Mouse (Mus musculus) heart, embryonic 15.5 days (tissue): ENCODE results near the gene Hectd2. TPM values are rescaled to one million over a fixed set of nuclear protein-coding genes. Genes with fewer than 3 reads are reported as not detected.

Experiments used
- ATAC-seq: fragments of 200-750 bp; cut with Nextera tagmentation; replicated peaks from 2 replicates; pipeline ENCODE4 v1.8.0; 2017; ENCODE audit warnings: low read depth, moderate TSS enrichment; ENCODE audit not compliant: insufficient number of reproducible peaks, insufficient read depth, low FRiP score
- H3K27ac ChIP-seq: fragments of 300-500 bp; sonication (generic); 2 replicates; pipeline ENCODE4 v1.5.1; 2015; ENCODE audit warnings: mild to moderate bottlenecking, inconsistent platforms
- H3K27me3 ChIP-seq: fragments of 300-500 bp; sonication (generic); 2 replicates; pipeline ENCODE4 v1.6.1; 2015; ENCODE audit warnings: inconsistent platforms
- H3K36me3 ChIP-seq: fragments of 300-500 bp; sonication (generic); 2 replicates; pipeline ENCODE4 v1.6.1; 2015; ENCODE audit warnings: mild to moderate bottlenecking, inconsistent platforms
- H3K4me1 ChIP-seq: fragments of 300-500 bp; sonication (generic); replicated peaks from 2 replicates; pipeline ENCODE4 v1.6.1; 2015; ENCODE audit warnings: inconsistent platforms
- H3K4me2 ChIP-seq: fragments of 300-500 bp; sonication (generic); 2 replicates; pipeline ENCODE4 v1.6.1; 2015; ENCODE audit warnings: inconsistent platforms, mild to moderate bottlenecking, moderate library complexity
- H3K4me3 ChIP-seq: fragments of 300-500 bp; sonication (generic); 2 replicates; pipeline ENCODE4 v1.5.1; 2015; ENCODE audit warnings: mild to moderate bottlenecking, inconsistent platforms
- H3K9ac ChIP-seq: fragments of 300-500 bp; sonication (generic); 2 replicates; pipeline ENCODE4 v1.6.1; 2015; ENCODE audit warnings: mild to moderate bottlenecking, inconsistent platforms
- H3K9me3 ChIP-seq: fragments of 300-500 bp; sonication (generic); replicated peaks from 2 replicates; pipeline ENCODE4 v1.6.1; 2016; ENCODE audit warnings: inconsistent platforms
- WGBS: fragments of 180-500 bp; shearing (Covaris S2); methylation state at CpG from one replicate; pipeline ENCODE4 v1.1.7; 2015; ENCODE audit warnings: mixed read lengths; 5-methylcytosine and 5-hydroxymethylcytosine counted together
- polyA plus RNA-seq: library from polyadenylated mRNA; unstranded; fragments of >200 nt; fragmentation: Nextera tagmentation; extraction: Ambion mirVana; gene quantifications from 2 replicates; pipeline ENCODE4 v1.2.1, GENCODE M21; 2015

The Hectd2 gene
- polyA plus RNA-seq, 1 experiment from 2014 or later, result 5.2 TPM

DNA sequence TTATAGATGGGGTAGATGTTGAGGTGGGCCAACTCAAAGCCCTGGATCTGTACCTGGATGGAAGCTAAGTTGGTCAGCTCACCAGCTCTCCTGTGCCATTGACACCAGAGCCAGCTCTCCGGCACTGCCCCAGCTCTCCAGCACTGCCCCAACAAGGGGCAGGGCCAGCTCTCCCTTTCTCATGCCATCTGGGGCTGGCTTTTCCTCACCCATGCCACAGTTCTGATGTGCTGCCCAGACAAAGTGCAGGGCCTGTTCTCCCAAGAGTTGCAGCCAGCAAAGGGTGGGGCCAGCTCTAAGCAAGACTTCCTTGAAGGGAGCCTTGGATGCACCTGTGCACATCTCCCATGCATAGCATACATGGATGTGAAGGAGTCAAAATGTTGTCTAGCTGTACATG is 71.5 kb downstream of the Hectd2 start:
- Histone ChIP-seq H3K4me1 (no peaks in the 10 kb centered on the region), H3K36me3 (no peaks in the 10 kb centered on the region), H3K4me2 (no peak overlapping the region), H3K27ac (no peak overlapping the region), H3K27me3 (no peaks in the 10 kb centered on the region), H3K9ac (no peak overlapping the region), H3K9me3 (no peaks in the 10 kb centered on the region), H3K4me3 (no peak overlapping the region)
- 85% methylated on average over 1 of the region's 1 CpGs for WGBS
- no peak for ATAC-seq

DNA sequence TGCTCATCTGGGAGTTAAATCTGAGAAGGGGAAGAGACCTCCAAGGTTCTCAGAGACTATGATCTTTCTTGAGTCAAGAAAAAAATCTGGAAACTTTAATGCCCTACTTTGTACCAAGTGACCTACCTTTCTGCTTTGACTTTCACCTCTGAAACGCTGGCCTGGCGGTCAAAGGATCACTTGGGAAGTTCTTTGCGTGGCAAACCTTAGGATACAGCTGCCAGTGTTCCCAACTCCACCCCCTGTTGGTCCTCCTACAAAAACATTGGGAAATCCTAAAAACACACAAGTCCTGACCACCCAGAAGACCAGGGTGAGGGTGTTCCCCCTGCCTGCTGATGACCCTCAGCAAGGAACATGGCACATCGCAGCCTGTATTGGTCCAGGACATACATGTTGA is 72.4 kb downstream of the Hectd2 start:
- H3K4me3 ChIP-seq, result no peak overlapping the region
- no peaks in the 10 kb centered on the region for H3K9me3 ChIP-seq
- H3K27ac ChIP-seq, result no peak overlapping the region
- H3K4me1 ChIP-seq, result no peaks in the 10 kb centered on the region
- H3K9ac ChIP-seq, result no peak overlapping the region
- H3K27me3 ChIP-seq, result no peaks in the 10 kb centered on the region
- WGBS, result 92% methylated on average over 4 of the region's 4 CpGs
- no peak overlapping the region for H3K4me2 ChIP-seq
- ATAC-seq, result no peak
- no peaks in the 10 kb centered on the region for H3K36me3 ChIP-seq

GRCm38 (mm10) chr19:36629394-36629910 is 75.0 kb downstream of the Hectd2 start:
- Histone ChIP-seq H3K4me3 (no peak overlapping the region), H3K4me1 (no peaks in the 10 kb centered on the region), H3K9me3 (no peaks in the 10 kb centered on the region), H3K36me3 (no peaks in the 10 kb centered on the region), H3K9ac (no peak overlapping the region), H3K4me2 (no peak overlapping the region), H3K27me3 (no peaks in the 10 kb centered on the region), H3K27ac (no peak overlapping the region)
- no peak for ATAC-seq
- 85% methylated on average over 9 of the region's 9 CpGs for WGBS

DNA sequence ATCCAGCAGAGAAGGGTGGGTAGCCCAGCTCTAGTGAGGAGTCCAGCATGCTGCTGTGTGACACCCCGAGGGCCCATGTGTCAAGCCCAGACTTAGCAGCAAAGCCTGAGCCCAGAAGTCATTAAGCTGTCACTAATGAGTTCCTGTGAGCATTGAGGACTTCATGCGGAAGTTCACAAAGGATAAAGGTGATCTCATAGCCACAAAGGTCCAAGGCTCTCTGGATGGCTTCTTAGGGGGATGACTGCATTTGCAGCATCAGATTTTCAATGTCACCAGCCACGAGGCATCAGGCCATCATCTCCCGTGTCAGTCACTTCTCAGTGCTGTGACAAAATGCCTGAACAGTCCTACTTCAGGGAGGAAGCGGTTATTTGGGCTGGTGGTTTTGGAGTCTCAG is 75.9 kb downstream of the Hectd2 start:
- Histone ChIP-seq H3K9ac (no peak overlapping the region), H3K4me2 (no peak overlapping the region), H3K4me1 (no peaks in the 10 kb centered on the region), H3K36me3 (no peaks in the 10 kb centered on the region), H3K9me3 (no peaks in the 10 kb centered on the region), H3K4me3 (no peak overlapping the region), H3K27ac (no peak overlapping the region), H3K27me3 (no peaks in the 10 kb centered on the region)
- WGBS, result 91% methylated on average over 5 of the region's 5 CpGs
- ATAC-seq, result no peak

GRCm38 (mm10) chr19:36634771-36635170 is 80.3 kb downstream of the Hectd2 start:
- Histone ChIP-seq H3K4me2 (no peak overlapping the region), H3K4me3 (no peak overlapping the region), H3K27me3 (no peaks in the 10 kb centered on the region), H3K9ac (no peak overlapping the region), H3K9me3 (no peaks in the 10 kb centered on the region), H3K36me3 (no peaks in the 10 kb centered on the region), H3K27ac (no peak overlapping the region), H3K4me1 (no peaks in the 10 kb centered on the region; the same call in 1 of the 2 replicates)
- ATAC-seq, result no peak
- WGBS, result 86% methylated on average over 7 of the region's 7 CpGs

DNA sequence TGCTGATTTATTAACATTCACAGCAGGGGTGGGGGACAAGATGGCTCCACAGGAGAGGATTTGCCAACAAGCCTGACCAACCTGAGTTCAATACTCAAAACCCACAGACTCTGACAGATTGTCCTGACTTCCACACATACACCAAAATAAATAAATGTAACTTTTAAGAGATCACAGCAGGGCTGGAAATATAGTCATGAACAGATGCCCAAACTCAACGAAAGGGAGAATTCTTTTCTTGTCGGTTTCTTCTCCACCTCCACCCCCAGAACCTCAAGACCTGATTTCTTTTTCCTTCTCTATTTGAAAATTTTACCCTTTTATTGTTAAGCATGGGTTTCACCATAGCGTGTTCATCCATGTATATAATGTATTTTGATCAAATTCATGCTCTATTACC is 82.8 kb downstream of the Hectd2 start:
- WGBS, result 91% methylated on average over 3 of the region's 3 CpGs
- Histone ChIP-seq H3K4me3 (no peak overlapping the region), H3K36me3 (no peaks in the 10 kb centered on the region), H3K9me3 (no peaks in the 10 kb centered on the region), H3K4me2 (no peak overlapping the region), H3K9ac (no peak overlapping the region), H3K27me3 (no peaks in the 10 kb centered on the region), H3K27ac (no peak overlapping the region), H3K4me1 (peaks cover 10% of the 10 kb centered on the region)
- no peak for ATAC-seq

DNA sequence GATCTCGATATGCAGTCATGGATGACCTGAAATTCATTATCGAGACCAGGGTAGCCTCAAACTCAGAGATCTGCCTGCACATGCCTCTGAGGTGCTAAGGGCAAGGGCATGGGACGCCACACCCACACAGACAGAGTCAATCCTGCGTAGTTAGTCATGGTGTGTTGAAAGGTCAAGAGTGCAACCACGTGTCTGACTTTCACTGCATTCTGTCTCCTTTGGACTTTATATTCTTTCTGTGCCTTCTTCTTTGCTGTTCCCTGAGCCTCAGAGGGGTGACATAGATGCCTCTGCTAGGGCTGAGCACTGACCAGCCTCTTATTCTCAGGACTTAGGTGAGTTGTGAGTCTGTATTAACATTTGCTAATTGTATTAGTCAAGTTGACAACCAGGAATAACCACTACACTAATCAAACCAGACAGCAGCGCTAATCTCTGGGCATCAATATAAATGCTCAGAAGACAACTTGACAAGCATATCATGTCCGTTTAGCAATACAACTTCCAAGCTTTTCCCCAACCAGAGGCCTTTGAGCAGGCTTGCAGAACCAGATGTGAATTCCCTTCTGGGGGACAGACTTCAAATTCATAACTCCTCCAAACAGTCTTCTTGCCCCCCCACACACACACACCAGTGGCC is 83.6 kb downstream of the Hectd2 start:
- no peak for ATAC-seq
- H3K27me3 ChIP-seq, result no peaks in the 10 kb centered on the region
- no peak overlapping the region for H3K4me3 ChIP-seq
- peaks cover 8% of the 10 kb centered on the region for H3K36me3 ChIP-seq
- H3K4me2 ChIP-seq, result no peak overlapping the region
- no peak overlapping the region for H3K27ac ChIP-seq
- no peak overlapping the region for H3K9ac ChIP-seq
- 78% methylated on average over 7 of the region's 7 CpGs for WGBS
- peaks cover 10% of the 10 kb centered on the region for H3K4me1 ChIP-seq
- no peaks in the 10 kb centered on the region for H3K9me3 ChIP-seq

DNA sequence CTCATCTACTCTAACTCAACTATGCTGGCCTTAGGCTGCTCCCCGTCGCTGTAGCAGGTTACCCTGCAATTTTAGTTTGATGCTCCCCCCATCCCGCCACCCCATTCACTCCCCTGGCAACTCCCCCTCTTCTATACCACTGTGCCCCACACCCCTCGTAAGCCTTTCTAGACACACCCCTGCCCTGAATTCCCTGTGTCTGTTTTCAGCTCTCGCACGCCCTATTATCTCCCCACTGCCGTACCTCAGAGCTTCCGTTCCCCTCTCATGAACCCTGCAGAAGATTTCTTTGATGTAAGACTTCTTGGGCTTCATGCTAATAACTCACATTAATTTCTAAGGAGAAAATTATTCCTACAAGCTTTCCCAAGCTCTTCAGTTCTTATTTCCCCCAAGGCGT is 84.6 kb downstream of the Hectd2 start:
- H3K9ac ChIP-seq, result no peak overlapping the region
- WGBS, result 80% methylated on average over 9 of the region's 9 CpGs
- H3K27ac ChIP-seq, result no peak overlapping the region
- H3K9me3 ChIP-seq, result no peaks in the 10 kb centered on the region
- H3K36me3 ChIP-seq, result peaks cover 11% of the 10 kb centered on the region
- peaks cover 10% of the 10 kb centered on the region for H3K4me1 ChIP-seq
- ATAC-seq, result no peak
- H3K4me3 ChIP-seq, result no peak overlapping the region
- H3K4me2 ChIP-seq, result no peak overlapping the region
- no peaks in the 10 kb centered on the region for H3K27me3 ChIP-seq

DNA sequence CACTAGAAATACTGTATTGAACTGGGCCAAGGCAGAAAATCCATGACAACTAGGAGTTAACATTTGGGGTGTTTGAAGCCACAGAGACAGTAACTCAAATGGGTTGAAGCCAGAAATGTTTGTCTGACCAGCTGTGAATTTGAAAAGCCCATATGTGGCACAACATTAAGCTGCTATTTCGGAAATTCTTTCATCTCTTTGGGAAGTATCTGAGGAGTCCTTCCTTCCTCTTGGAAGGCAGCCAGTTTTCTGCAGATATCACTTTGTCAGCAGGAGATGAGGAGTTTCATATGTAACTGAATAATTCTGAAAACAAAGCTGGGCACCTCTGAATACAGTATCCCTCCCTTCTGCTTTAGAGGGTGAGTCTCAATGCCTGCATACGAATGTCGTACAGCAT is 86.7 kb downstream of the Hectd2 start:
- 0 out of 2 replicates have a peak, but pooled peaks have one; percentile 14 for ATAC-seq
- no peak overlapping the region for H3K9ac ChIP-seq
- peaks cover 11% of the 10 kb centered on the region for H3K36me3 ChIP-seq
- no peak overlapping the region for H3K27ac ChIP-seq
- peaks cover 14% of the 10 kb centered on the region for H3K4me1 ChIP-seq
- H3K9me3 ChIP-seq, result no peaks in the 10 kb centered on the region
- 47% methylated on average over 3 of the region's 3 CpGs for WGBS
- H3K4me3 ChIP-seq, result no peak overlapping the region
- H3K27me3 ChIP-seq, result no peaks in the 10 kb centered on the region
- no peak overlapping the region for H3K4me2 ChIP-seq

DNA sequence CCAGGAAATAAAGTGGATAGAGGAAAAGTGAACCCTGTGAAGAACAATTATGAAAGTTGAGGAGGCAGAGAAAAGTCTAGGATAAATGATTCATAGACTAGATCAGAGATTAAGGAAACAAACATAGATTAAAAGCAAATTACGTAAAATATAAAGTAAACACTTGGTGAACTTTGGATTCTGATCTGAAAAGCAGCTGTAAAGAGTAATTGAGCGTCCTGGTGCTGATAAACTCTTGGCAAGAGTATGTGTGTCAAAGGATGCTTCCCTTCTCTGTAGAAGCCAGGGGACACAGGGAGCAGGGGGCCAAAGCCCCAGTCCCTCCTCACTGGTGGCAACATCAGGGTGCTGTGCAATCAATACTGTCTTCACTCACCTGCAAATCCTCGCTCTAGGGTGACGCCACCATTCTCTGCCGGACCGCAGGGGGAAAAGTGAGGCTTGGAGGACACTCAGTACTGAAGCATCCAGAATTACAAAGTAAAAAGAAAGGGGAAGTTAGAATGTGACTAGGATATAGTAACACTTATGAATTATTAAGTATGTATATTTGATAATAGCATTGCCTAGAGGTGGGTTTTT is 91.0 kb downstream of the Hectd2 start:
- Histone ChIP-seq H3K4me3 (no peak overlapping the region), H3K4me1 (peaks cover 21% of the 10 kb centered on the region), H3K27me3 (no peaks in the 10 kb centered on the region), H3K9ac (no peak overlapping the region), H3K36me3 (peaks cover 11% of the 10 kb centered on the region), H3K27ac (no peak overlapping the region), H3K9me3 (no peaks in the 10 kb centered on the region), H3K4me2 (no peak overlapping the region)
- ATAC-seq, result no peak
- 83% methylated on average over 6 of the region's 6 CpGs for WGBS

DNA sequence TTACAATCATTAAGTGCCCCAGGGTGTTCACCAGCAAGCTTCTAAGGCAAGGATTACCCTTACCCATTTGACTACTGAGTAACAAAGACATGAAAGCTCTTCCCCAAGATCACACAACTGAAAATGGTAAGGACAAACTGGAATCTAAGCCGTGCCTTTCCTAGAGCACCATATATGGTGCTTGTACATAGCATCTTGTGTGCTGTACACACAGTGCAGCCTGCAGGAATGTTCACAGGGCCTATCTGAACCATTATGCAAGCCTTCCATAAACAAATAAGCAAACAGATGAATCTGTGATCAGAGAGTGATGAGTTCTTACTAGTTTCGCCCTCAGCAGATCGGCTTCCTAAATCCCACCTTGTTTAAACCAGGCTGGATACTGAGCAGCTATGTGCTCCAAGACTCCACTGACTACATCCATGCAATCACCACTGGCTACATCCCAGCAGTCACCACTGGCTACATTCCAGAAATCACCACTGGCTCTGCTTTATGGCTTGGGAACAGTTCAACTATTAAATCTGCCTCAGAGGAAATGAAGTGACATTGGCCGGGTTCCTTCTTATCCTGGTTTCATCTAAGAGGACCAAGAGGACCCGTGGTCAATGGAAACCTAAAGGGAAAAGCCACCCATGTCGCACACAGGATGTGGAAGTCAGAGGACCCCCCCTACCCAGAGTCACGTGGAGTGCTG is 91.8 kb downstream of the Hectd2 start:
- peak; percentile 70 for ATAC-seq
- H3K4me2 ChIP-seq, result no peak overlapping the region
- H3K27ac ChIP-seq, result peak overlapping the region; percentile 43
- no peak overlapping the region for H3K4me3 ChIP-seq
- H3K9me3 ChIP-seq, result no peaks in the 10 kb centered on the region
- 63% methylated on average over 7 of the region's 7 CpGs for WGBS
- no peak overlapping the region for H3K9ac ChIP-seq
- H3K36me3 ChIP-seq, result peaks cover 11% of the 10 kb centered on the region
- H3K27me3 ChIP-seq, result no peaks in the 10 kb centered on the region
- peaks cover 18% of the 10 kb centered on the region for H3K4me1 ChIP-seq
